In genomic region chr1:72871337-72871696, GRCm38 (mm10) we compare ENCODE assay signal across 8 mouse cellular contexts. TPM values are rescaled to one million over a fixed set of nuclear protein-coding genes. Genes with fewer than 3 reads are reported as not detected.
A peak's percentile ranks its signal among the peaks of the same experiment; 100 is the strongest.
DNase-seq lines count a peak whose midpoint lies in the region; ATAC-seq and TF ChIP-seq lines count a peak whose summit lies in the region.

No protein-coding gene starts in this region.

- H3K36me3 ChIP-seq in kidney, postnatal 0 days (ENCODE audit: insufficient read depth, low read length): no peaks in the 10 kb centered on the region
- peaks cover 10% of the 10 kb centered on the region; the same call in 1 of the 2 replicates for H3K36me3 ChIP-seq in embryonic facial prominence, embryonic 12.5 days
- H3K36me3 ChIP-seq in intestine, embryonic 14.5 days (ENCODE audit: control insufficient read depth, insufficient read depth, low read length): no peaks in the 10 kb centered on the region
- peaks cover 11% of the 10 kb centered on the region for H3K36me3 ChIP-seq in myocyte (ENCODE audit: control insufficient read depth, insufficient read depth)

- no peak for TF ChIP-seq CTCF in kidney, postnatal 0 days (IDR thresholded peaks at IDR 0.05; ENCODE audit: low read depth)

- H3K4me3 ChIP-seq in kidney, postnatal 0 days (replicated peaks; ENCODE audit: low read depth, low read length): peak overlapping the region; percentile 65
- H3K4me3 ChIP-seq in embryonic facial prominence, embryonic 12.5 days: peak overlapping the region; percentile 72
- H3K4me3 ChIP-seq in intestine, embryonic 14.5 days (ENCODE audit: low read depth, low read length): peak overlapping the region; percentile 47
- peak overlapping the region; percentile 97 for H3K4me3 ChIP-seq in myocyte

- no peak for TF ChIP-seq POLR2A in myocyte (IDR thresholded peaks at IDR 0.05; ENCODE audit: insufficient read length, low read depth)

- H3K4me1 ChIP-seq in kidney, postnatal 0 days (replicated peaks; ENCODE audit: insufficient read depth, low read length): peaks cover 8% of the 10 kb centered on the region
- peaks cover 36% of the 10 kb centered on the region for H3K4me1 ChIP-seq in embryonic facial prominence, embryonic 12.5 days
- H3K4me1 ChIP-seq in intestine, embryonic 14.5 days (replicated peaks; ENCODE audit: control insufficient read depth, insufficient read depth, low read length): peaks cover 33% of the 10 kb centered on the region

- peak overlapping the region; percentile 91 for H3K4me2 ChIP-seq in kidney, postnatal 0 days (ENCODE audit: low read length)
- peak overlapping the region; percentile 77 for H3K4me2 ChIP-seq in embryonic facial prominence, embryonic 12.5 days (replicated peaks)
- peak overlapping the region; percentile 85 for H3K4me2 ChIP-seq in intestine, embryonic 14.5 days (ENCODE audit: low read length)
- peak overlapping the region; percentile 94 for H3K4me2 ChIP-seq in myocyte (ENCODE audit: low read depth)

- H3K27ac ChIP-seq in kidney, postnatal 0 days: peak overlapping the region; percentile 39
- H3K27ac ChIP-seq in embryonic facial prominence, embryonic 12.5 days: peak overlapping the region; percentile 37
- peak overlapping the region; percentile 39 for H3K27ac ChIP-seq in intestine, embryonic 14.5 days (ENCODE audit: low read depth)

- no peaks in the 10 kb centered on the region for H3K9me3 ChIP-seq in kidney, postnatal 0 days (replicated peaks; ENCODE audit: low read length)
- H3K9me3 ChIP-seq in embryonic facial prominence, embryonic 12.5 days: no peaks in the 10 kb centered on the region
- no peaks in the 10 kb centered on the region for H3K9me3 ChIP-seq in intestine, embryonic 14.5 days (ENCODE audit: control insufficient read depth, low read length)

- no peak for ATAC-seq in kidney, postnatal 0 days (replicated peaks; ENCODE audit: low FRiP score, low read depth)
- ATAC-seq in embryonic facial prominence, embryonic 12.5 days (ENCODE audit: insufficient number of reproducible peaks, insufficient read depth, low FRiP score, low TSS enrichment): no peak
- ATAC-seq in intestine, embryonic 14.5 days (replicated peaks; ENCODE audit: low FRiP score, low TSS enrichment, low read depth): 0 out of 2 replicates have a peak, but pooled peaks have one; percentile 3

- DNase-seq in kidney, postnatal 0 days (ENCODE audit: low spot score): no peak
- DNase-seq in kidney, adult 9 months: no peak
- no peak for DNase-seq in intestine, embryonic 14.5 days (ENCODE audit: low spot score)
- no peak for DNase-seq in thymus, postnatal 4 days
- no peak for DNase-seq in thymus, postnatal 14 days
- DNase-seq in retina, embryonic 14.5 days (ENCODE audit: low spot score): no peak

- no peaks in the 10 kb centered on the region for H3K27me3 ChIP-seq in kidney, postnatal 0 days (ENCODE audit: insufficient read depth, low read length)
- H3K27me3 ChIP-seq in embryonic facial prominence, embryonic 12.5 days: no peaks in the 10 kb centered on the region
- no peaks in the 10 kb centered on the region for H3K27me3 ChIP-seq in intestine, embryonic 14.5 days (replicated peaks; ENCODE audit: control insufficient read depth, insufficient read depth, low read length)
- no peaks in the 10 kb centered on the region for H3K27me3 ChIP-seq in myocyte (ENCODE audit: control insufficient read depth, insufficient read depth, insufficient read length)

- H3ac ChIP-seq in myocyte (ENCODE audit: control insufficient read depth, insufficient read length): peak overlapping the region; percentile 27

- peaks cover 46% of the 10 kb centered on the region for H3K79me2 ChIP-seq in myocyte (ENCODE audit: control insufficient read depth, insufficient read depth)

- WGBS in kidney, postnatal 0 days: 0% methylated on average over 6 of the region's 6 CpGs
- 0% methylated on average over 6 of the region's 6 CpGs for WGBS in embryonic facial prominence, embryonic 12.5 days
- under 1% methylated on average over 6 of the region's 6 CpGs for WGBS in intestine, embryonic 14.5 days

- H3K9ac ChIP-seq in kidney, postnatal 0 days (ENCODE audit: low read depth, low read length): peak overlapping the region; percentile 46
- peak overlapping the region; percentile 34 for H3K9ac ChIP-seq in embryonic facial prominence, embryonic 12.5 days
- H3K9ac ChIP-seq in intestine, embryonic 14.5 days (ENCODE audit: low read length): peak overlapping the region; percentile 46

TF ChIP-seq in myocyte, 11 proteins besides CTCF, POLR2A, EP300 and RAD21:
- TF ChIP-seq CEBPB (IDR thresholded peaks at IDR 0.05; ENCODE audit: insufficient read depth, poor library complexity, severe bottlenecking) (no peak), POLR2AphosphoS2 (IDR thresholded peaks at IDR 0.05; ENCODE audit: insufficient read length, low read depth) (no peak), E2F4 (IDR thresholded peaks at IDR 0.05; ENCODE audit: insufficient read depth) (no peak), REST (IDR thresholded peaks at IDR 0.05; ENCODE audit: insufficient read depth, insufficient read length) (no peak), MYOD1 (IDR thresholded peaks at IDR 0.05; ENCODE audit: control insufficient read depth in 1 of 3, insufficient read length in 2 of 3, low read depth in 2 of 3) (no peak), USF1 (IDR thresholded peaks at IDR 0.05; ENCODE audit: low read depth) (no peak), TCF12 (IDR thresholded peaks at IDR 0.05; ENCODE audit: insufficient read depth, poor library complexity, severe bottlenecking) (no peak), TCF3 (IDR thresholded peaks at IDR 0.05; ENCODE audit: insufficient read length, low read depth) (no peak), MYOG (IDR thresholded peaks at IDR 0.05; ENCODE audit: control insufficient read depth in 1 of 3, insufficient read depth in 1 of 3, insufficient read length in 2 of 3, low read depth in 2 of 3) (no peak), MAX (IDR thresholded peaks at IDR 0.05; ENCODE audit: low read depth) (no peak)
TF ChIP-seq in myocyte: peak in this region for 0.

RNA-seq across cellular contexts. Expression of gene Igfbp5, which starts 3.4 kb away (rescaled TPM):
- polyA plus RNA-seq in kidney, postnatal 0 days (2015; fragmentation: Nextera tagmentation; extraction: Ambion mirVana): 87.7 and 95.0 TPM in 2 replicates
- 142 and 150 TPM in 2 replicates for polyA plus RNA-seq in embryonic facial prominence, embryonic 12.5 days (2016; fragmentation: Nextera tagmentation; extraction: Ambion mirVana)
- polyA plus RNA-seq in intestine, embryonic 14.5 days (2014; fragmentation: Nextera tagmentation; extraction: Ambion mirVana): 46.2 and 53.1 TPM in 2 replicates
- 691 TPM for polyA plus RNA-seq in myocyte (2012; fragmentation: generic; extraction: Trizol)

RNA-seq across cellular contexts. Expression of gene Igfbp2, which starts 47.0 kb away (rescaled TPM):
- 116 and 123 TPM in 2 replicates for polyA plus RNA-seq in kidney, postnatal 0 days (2015; fragmentation: Nextera tagmentation; extraction: Ambion mirVana)
- 429 and 434 TPM in 2 replicates for polyA plus RNA-seq in embryonic facial prominence, embryonic 12.5 days (2016; fragmentation: Nextera tagmentation; extraction: Ambion mirVana)
- polyA plus RNA-seq in intestine, embryonic 14.5 days (2014; fragmentation: Nextera tagmentation; extraction: Ambion mirVana): 194 and 217 TPM in 2 replicates
- polyA plus RNA-seq in myocyte (2012; fragmentation: generic; extraction: Trizol): 83.7 TPM

Comparison
In these comparisons a context has a peak if more than half of its experiments do, and no peak if none do; other contexts are left out.
1. H3K4me3 ChIP-seq: peak in every context shown above with its lines; median percentile 97 in myocyte; 72 in embryonic facial prominence, embryonic 12.5 days; 65 in kidney, postnatal 0 days; 47 in intestine, embryonic 14.5 days.